Mouse (Mus musculus): Measurements from ENCODE around the gene Aldh9a1.
A peak's percentile ranks its signal among the peaks of the same experiment; 100 is the strongest.

DNA sequence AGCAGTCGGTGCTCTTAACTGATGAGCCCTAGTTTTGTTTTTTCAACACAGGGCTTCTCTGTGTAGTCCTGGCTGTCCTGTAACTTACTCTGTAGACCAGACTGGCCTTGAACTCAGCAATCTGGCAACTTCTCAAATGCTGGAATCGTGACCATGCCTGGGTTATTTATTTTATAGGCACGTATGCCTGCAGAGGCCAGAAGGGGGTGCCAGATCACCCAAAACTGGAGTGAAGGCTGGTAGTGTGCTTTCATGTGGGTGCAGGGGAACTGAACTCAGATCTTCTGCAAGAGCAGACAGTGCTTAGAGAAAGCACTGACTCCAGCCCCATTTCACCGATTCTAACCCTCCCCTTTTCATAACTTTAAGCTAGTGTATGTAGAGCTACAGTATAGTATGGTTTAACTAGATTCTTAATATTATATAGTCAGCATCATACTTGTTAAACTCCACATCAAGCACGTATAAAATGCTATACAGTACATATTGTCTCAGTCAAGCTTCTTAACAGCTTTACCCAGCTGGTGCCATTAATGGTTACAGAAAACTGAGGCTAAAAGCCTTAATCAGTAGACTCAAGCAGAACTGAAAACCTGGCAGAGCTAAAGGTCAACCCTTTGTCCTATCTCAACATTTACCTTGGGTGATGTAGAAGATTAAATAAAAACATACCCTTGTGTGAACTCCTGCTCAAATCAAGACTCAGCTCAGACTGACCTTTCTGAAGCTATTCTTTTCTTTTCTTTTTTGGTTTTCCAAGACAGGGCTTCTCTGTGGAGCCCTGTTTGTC is 43.1 kb upstream of the Aldh9a1 start:
- TF ChIP-seq POLR2A (IDR thresholded peaks at IDR 0.05; ENCODE audit: control insufficient read depth, extremely low read depth, insufficient read depth, low read length, poor library complexity), result no peak
- peak; percentile 23; the same call in 1 of the 2 replicates for TF ChIP-seq CTCF (IDR thresholded peaks at IDR 0.05; ENCODE audit: borderline replicate concordance, control insufficient read depth, extremely low read depth, insufficient read depth, low read length, poor library complexity)
